Mouse (Mus musculus): ENCODE measurements at regions not wholly inside any gene's neighbourhood (a gene's known extent, or its start where the extent isn't known, plus 50 kb on each side); places are given as distances from the start of the nearest gene placed in this dataset.

DNA sequence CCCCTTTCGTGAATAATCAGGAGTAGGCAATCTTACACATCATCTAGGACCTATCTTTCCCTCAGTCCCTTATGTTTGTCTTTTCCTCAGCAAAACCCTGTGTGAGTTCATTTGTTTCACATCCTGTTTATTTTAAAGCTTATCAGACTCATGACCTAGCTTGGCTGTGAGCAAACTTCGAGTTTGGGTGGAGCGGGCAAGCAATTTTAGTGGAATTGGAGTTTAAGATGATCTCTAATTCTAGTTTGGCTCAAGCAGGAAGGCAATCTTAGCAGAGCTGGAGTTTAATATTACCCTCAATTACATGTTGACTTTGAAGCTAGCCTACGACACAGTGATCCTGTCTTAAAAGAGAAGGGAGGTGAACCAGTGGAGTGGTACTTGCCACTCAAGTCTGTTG, 66.1 kb upstream of the Jak1 start:
- no peak overlapping the region for H3K4me2 ChIP-seq (ENCODE audit: low read depth)
- no peak overlapping the region for H3K27ac ChIP-seq (ENCODE audit: low read depth, low read length)
- no peaks in the 10 kb centered on the region for H3K36me3 ChIP-seq (ENCODE audit: insufficient read depth)
- H3K4me1 ChIP-seq (ENCODE audit: insufficient read depth) = no peaks in the 10 kb centered on the region
- H3K27me3 ChIP-seq (ENCODE audit: insufficient read depth, low read length) = no peaks in the 10 kb centered on the region
- no peak overlapping the region for H3K9ac ChIP-seq
- WGBS = 94% methylated on average over 4 of the region's 4 CpGs
- DNase-seq = no peak
- no peak for ATAC-seq
- H3K9me3 ChIP-seq (ENCODE audit: low read length) = no peaks in the 10 kb centered on the region
- TF ChIP-seq CTCF (IDR thresholded peaks at IDR 0.05; ENCODE audit: low read depth) = no peak
- no peak overlapping the region for H3K4me3 ChIP-seq (ENCODE audit: low read depth, low read length)

DNA sequence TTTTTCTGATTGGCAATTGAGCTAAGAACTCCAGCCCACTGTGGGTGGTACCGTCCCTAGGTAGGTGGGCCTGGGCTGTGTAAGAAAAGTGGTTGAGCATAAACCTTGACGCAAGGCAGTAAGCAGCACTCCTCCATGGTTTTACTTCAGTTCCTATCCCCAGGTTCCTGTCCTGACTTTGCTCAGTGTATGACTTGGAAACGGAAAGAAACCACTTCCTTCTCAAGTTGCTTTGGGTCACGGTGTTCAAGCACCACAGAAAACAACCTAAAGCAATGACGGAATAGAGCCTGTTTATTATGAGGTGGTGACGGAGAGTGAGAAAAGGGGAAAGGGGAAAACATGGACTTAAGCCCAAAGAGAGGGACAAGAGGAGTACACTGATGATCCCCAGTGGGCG, 64.0 kb upstream of the Jak1 start:
- DNase-seq (no peak), ATAC-seq (no peak)
- 88% methylated on average over 7 of the region's 7 CpGs for WGBS
- H3K9ac ChIP-seq = no peak overlapping the region
- no peak overlapping the region for H3K27ac ChIP-seq (ENCODE audit: low read depth, low read length)
- H3K4me3 ChIP-seq (ENCODE audit: low read depth, low read length) = no peak overlapping the region
- no peak overlapping the region for H3K4me2 ChIP-seq (ENCODE audit: low read depth)
- no peaks in the 10 kb centered on the region for H3K4me1 ChIP-seq (ENCODE audit: insufficient read depth)
- no peaks in the 10 kb centered on the region for H3K9me3 ChIP-seq (ENCODE audit: low read length)
- no peak for TF ChIP-seq CTCF (IDR thresholded peaks at IDR 0.05; ENCODE audit: low read depth)
- H3K27me3 ChIP-seq (ENCODE audit: insufficient read depth, low read length) = no peaks in the 10 kb centered on the region
- H3K36me3 ChIP-seq (ENCODE audit: insufficient read depth) = no peaks in the 10 kb centered on the region

DNA sequence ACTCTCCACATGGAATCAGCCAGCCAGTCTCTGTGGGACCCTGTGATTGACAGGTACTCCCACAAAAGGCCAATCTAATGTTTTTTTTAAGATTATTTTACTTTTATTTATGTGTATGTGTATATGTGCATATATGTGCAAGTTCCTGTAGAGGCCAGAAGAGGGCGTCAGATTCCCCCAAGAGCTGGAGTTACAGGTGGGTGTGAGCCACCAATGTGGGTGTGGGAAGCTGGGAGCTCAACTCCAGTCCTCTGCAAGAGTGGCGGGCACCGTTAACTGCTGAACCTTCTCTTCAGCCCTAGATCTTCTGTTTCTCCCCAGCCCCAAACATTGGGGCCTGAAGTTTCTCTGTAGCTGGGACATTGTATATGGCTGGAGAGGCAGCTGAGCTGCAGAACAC, 61.0 kb upstream of the Jak1 start:
- H3K4me3 ChIP-seq (ENCODE audit: low read depth, low read length) = no peak overlapping the region
- no peaks in the 10 kb centered on the region for H3K36me3 ChIP-seq (ENCODE audit: insufficient read depth)
- ATAC-seq (no peak), DNase-seq (no peak)
- H3K4me1 ChIP-seq (ENCODE audit: insufficient read depth) = no peaks in the 10 kb centered on the region
- H3K9ac ChIP-seq = no peak overlapping the region
- H3K27me3 ChIP-seq (ENCODE audit: insufficient read depth, low read length) = no peaks in the 10 kb centered on the region
- TF ChIP-seq CTCF (IDR thresholded peaks at IDR 0.05; ENCODE audit: low read depth) = no peak
- H3K27ac ChIP-seq (ENCODE audit: low read depth, low read length) = no peak overlapping the region
- WGBS = 87% methylated on average over 3 of the region's 3 CpGs
- H3K9me3 ChIP-seq (ENCODE audit: low read length) = no peaks in the 10 kb centered on the region
- H3K4me2 ChIP-seq (ENCODE audit: low read depth) = no peak overlapping the region

DNA sequence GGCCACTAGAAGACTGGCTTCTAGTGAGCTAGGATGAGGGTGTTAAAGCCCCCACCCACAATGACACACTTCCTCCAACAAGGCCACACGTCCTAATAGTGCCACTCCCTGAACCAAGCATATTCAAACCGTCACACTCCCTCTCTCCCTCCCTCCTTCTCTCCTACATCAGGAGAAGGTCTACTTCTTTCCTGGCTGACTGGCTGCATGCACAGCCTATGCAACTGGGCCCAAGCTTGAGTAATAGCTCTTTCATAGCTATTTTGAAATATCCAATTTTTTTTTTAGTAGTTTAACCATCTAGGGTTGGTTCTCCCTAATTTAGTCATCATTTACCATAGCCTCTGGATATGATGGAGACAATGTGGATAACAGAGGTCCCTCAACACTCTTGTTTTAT, 56.6 kb upstream of the Jak1 start:
- Histone ChIP-seq H3K36me3 (ENCODE audit: insufficient read depth) (no peaks in the 10 kb centered on the region), H3K4me1 (ENCODE audit: insufficient read depth) (no peaks in the 10 kb centered on the region), H3K4me3 (ENCODE audit: low read depth, low read length) (no peak overlapping the region), H3K27ac (ENCODE audit: low read depth, low read length) (no peak overlapping the region), H3K9me3 (ENCODE audit: low read length) (no peaks in the 10 kb centered on the region), H3K4me2 (ENCODE audit: low read depth) (no peak overlapping the region), H3K9ac (no peak overlapping the region), H3K27me3 (ENCODE audit: insufficient read depth, low read length) (no peaks in the 10 kb centered on the region)
- ATAC-seq (no peak), DNase-seq (no peak)
- WGBS = 88% methylated on average over 2 of the region's 2 CpGs
- TF ChIP-seq CTCF (IDR thresholded peaks at IDR 0.05; ENCODE audit: low read depth) = no peak

DNA sequence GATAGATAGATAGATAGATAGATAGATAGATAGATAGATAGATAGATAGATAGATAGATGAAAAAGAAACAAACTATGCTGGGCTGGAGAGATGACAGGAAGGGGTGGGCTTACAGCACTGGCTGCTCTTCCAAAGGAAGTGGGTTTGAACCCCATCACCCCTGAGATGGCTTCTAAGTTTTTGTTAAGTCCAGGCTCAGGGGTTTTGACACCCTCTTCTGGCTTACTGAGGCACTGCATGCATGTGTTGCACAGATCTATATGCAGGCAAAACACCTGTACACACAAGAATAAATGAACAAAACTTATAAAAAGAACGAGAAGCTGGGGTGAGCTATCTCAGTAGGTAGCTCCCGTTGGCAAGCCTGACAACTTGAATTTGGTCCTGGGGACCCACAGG, 55.5 kb upstream of the Jak1 start:
- H3K4me3 ChIP-seq (ENCODE audit: low read depth, low read length) = no peak overlapping the region
- no peak for ATAC-seq
- peak; percentile 44 for TF ChIP-seq CTCF (IDR thresholded peaks at IDR 0.05; ENCODE audit: low read depth)
- H3K27ac ChIP-seq (ENCODE audit: low read depth, low read length) = no peak overlapping the region
- H3K9me3 ChIP-seq (ENCODE audit: low read length) = no peaks in the 10 kb centered on the region
- no peak for DNase-seq
- H3K4me1 ChIP-seq (ENCODE audit: insufficient read depth) = no peaks in the 10 kb centered on the region
- WGBS = 77% methylated on average over 2 of the region's 2 CpGs
- H3K4me2 ChIP-seq (ENCODE audit: low read depth) = no peak overlapping the region
- no peak overlapping the region for H3K9ac ChIP-seq
- no peaks in the 10 kb centered on the region for H3K27me3 ChIP-seq (ENCODE audit: insufficient read depth, low read length)
- H3K36me3 ChIP-seq (ENCODE audit: insufficient read depth) = no peaks in the 10 kb centered on the region

DNA sequence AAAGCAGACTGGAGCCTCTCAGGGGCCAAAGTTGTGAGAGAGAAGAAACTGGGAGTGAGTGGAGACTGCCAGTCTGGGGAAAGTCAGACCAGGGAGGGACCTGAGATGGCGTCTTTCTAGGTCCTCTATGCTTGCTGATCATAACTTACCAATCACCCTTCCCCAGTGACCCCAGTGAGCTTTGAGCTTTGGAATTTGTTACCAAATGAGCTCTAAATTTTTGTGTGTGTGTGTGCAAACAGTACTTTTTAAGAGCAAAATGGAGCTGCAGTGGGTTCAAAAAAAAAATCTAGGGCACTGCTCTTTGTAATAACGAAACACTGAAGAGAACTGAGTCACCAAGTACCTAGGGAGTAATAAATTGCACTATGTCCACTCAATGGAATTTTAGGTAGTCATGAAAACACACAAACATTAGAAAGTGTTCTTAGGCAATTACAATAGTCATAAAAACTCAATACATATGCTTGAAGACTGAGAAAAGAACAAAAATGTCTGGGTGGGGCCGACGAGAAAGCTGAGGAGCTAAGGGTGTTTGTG, 54.7 kb upstream of the Jak1 start:
- H3K27me3 ChIP-seq (ENCODE audit: insufficient read depth, low read length) = no peaks in the 10 kb centered on the region
- H3K4me3 ChIP-seq (ENCODE audit: low read depth, low read length) = no peak overlapping the region
- no peaks in the 10 kb centered on the region for H3K4me1 ChIP-seq (ENCODE audit: insufficient read depth)
- no peak overlapping the region for H3K27ac ChIP-seq (ENCODE audit: low read depth, low read length)
- DNase-seq = no peak
- no peaks in the 10 kb centered on the region for H3K36me3 ChIP-seq (ENCODE audit: insufficient read depth)
- no peak overlapping the region for H3K4me2 ChIP-seq (ENCODE audit: low read depth)
- H3K9ac ChIP-seq = no peak overlapping the region
- no peaks in the 10 kb centered on the region for H3K9me3 ChIP-seq (ENCODE audit: low read length)
- WGBS = 89% methylated on average over 4 of the region's 4 CpGs
- no peak for TF ChIP-seq CTCF (IDR thresholded peaks at IDR 0.05; ENCODE audit: low read depth)
- ATAC-seq = no peak

DNA sequence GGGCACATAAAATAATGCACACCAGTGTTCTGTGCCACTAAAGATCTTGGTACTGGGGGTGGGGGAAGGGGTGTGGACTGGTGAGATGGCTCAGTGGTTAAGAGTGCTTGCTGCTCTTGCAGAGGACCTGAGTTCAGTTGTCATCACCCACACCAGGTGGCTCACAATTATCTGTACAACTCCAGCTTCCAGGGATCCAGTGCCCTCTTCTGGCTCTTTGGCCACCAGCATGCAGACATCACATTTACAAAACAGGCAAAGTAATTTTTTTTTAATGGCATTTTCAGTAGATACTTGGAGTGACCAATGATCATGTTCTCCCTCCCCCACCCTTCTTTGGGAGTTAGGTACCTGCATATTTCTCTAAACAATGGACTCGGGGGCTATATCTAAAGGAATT, 53.8 kb upstream of the Jak1 start:
- DNase-seq (no peak), ATAC-seq (no peak)
- no peak overlapping the region for H3K9ac ChIP-seq
- no peaks in the 10 kb centered on the region for H3K27me3 ChIP-seq (ENCODE audit: insufficient read depth, low read length)
- H3K9me3 ChIP-seq (ENCODE audit: low read length) = no peaks in the 10 kb centered on the region
- no peak overlapping the region for H3K4me2 ChIP-seq (ENCODE audit: low read depth)
- no peak overlapping the region for H3K4me3 ChIP-seq (ENCODE audit: low read depth, low read length)
- H3K27ac ChIP-seq (ENCODE audit: low read depth, low read length) = no peak overlapping the region
- TF ChIP-seq CTCF (IDR thresholded peaks at IDR 0.05; ENCODE audit: low read depth) = no peak
- WGBS = 88% methylated on average over 1 of the region's 1 CpGs
- no peaks in the 10 kb centered on the region for H3K36me3 ChIP-seq (ENCODE audit: insufficient read depth)
- H3K4me1 ChIP-seq (ENCODE audit: insufficient read depth) = no peaks in the 10 kb centered on the region

DNA sequence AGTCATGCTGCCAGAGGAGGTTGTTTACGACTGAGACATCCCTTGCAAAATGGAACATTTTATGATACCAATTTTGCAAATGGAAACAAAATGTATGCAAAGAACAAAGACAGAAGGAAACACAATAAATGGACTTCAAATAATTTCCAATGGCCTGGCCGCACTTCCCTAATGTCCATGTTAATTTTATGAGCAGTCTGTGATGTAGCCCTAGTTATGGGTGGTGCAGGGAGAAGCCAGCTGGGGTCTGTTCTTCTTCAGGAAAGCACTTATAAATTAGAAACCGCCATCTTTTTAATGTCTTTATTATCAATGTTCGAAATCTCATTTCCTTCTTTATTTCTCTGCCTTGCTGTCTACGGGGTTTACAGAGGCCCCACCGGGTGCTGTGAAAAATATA, 51.0 kb upstream of the Jak1 start:
- Histone ChIP-seq H3K9me3 (ENCODE audit: low read length) (no peaks in the 10 kb centered on the region), H3K9ac (no peak overlapping the region), H3K4me1 (ENCODE audit: insufficient read depth) (no peaks in the 10 kb centered on the region), H3K4me2 (ENCODE audit: low read depth) (no peak overlapping the region), H3K36me3 (ENCODE audit: insufficient read depth) (no peaks in the 10 kb centered on the region), H3K27me3 (ENCODE audit: insufficient read depth, low read length) (no peaks in the 10 kb centered on the region), H3K4me3 (ENCODE audit: low read depth, low read length) (no peak overlapping the region), H3K27ac (ENCODE audit: low read depth, low read length) (no peak overlapping the region)
- no peak for TF ChIP-seq CTCF (IDR thresholded peaks at IDR 0.05; ENCODE audit: low read depth)
- WGBS = 88% methylated on average over 6 of the region's 6 CpGs
- DNase-seq = no peak
- no peak for ATAC-seq

MicroRNA genes in the stretch of these regions (microRNA counts, 519-probe panel; counts per million panel counts)
- microRNA mmu-miR-101a = 3,512 counts per million, percentile 33 among the panel's probes with 10 or more counts

Small RNA genes in the stretch of these regions (microRNA-seq; reads per million reads assigned to microRNA genes)
- 878 to 1,218 reads per million in 2 experiments for gene Mir101a

All from forebrain, postnatal 0 days (tissue).